Mouse (Mus musculus): Measurements from ENCODE around the gene Lmf1. TPM values are rescaled to one million over a fixed set of nuclear protein-coding genes. Genes with fewer than 3 reads are reported as not detected.

The Lmf1 gene
- polyA plus RNA-seq, 1 experiment: 14.0 TPM

DNA sequence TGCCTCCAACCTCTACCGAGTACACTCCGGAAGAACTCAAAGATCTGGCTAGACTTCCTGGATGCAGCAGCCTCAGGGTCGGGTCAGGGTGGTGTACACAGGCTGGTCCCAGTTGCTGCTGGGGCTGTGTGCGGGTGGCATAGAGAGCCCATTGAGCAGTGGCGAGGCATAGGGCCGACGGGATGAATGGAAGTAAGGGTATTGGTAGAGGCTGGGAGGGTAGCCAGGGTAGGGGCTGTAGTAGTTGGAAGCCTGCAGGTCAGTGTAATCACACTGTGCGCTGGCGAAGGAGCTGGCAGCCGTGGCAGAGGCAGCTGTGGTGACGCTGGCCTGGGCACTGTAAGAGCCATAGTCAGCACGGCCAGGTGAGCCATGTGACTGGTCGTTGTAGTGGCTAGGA is 11.6 kb upstream of the Lmf1 start:
- 82% methylated on average over 13 of the region's 13 CpGs for WGBS
- DNase-seq (ENCODE audit: low read depth, low spot score): no peak

DNA sequence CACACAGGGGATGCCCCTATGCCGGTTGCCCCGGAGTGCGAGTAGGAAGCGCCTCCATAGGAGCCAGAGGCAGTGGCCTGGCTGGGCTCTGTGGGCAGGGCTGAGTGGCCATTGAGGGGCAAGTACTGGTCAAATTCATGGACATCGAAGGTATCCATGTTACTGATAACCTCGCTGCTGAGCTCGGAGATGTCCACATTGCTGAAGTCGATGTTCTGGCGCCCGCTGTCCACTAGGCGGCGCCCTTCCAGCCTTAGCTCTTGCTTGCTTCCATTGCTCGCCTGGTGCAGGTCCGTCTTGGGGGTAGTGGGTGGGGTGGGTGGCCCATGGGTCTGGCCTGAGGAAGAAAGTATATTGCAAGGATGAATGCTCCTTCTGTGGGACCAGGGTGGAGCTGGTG is 11.1 kb upstream of the Lmf1 start:
- peak; percentile 16 for DNase-seq (ENCODE audit: low read depth, low spot score)
- 23% methylated on average over 14 of the region's 14 CpGs for WGBS

DNA sequence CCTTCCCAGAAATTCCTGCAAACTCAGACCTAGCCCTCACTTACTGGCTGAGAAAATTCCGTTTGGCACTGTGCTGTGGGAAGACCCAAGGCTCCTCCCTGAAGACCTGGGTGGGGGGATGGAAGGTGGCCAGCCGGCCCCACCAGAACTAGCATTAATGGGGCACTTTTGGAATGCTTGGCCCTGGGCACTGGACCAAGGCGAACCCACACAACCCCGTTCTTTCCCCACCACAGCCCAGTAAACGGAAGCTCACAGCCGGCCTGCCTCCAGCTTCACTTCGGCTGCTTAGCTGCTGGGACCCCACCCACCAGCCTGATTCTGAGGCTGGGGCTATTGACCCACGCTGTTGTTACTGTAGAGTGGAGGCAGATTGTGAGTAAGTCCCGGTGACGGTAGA is 10.7 kb upstream of the Lmf1 start:
- DNase-seq (ENCODE audit: low read depth, low spot score): no peak
- WGBS: 34% methylated on average over 10 of the region's 10 CpGs

DNA sequence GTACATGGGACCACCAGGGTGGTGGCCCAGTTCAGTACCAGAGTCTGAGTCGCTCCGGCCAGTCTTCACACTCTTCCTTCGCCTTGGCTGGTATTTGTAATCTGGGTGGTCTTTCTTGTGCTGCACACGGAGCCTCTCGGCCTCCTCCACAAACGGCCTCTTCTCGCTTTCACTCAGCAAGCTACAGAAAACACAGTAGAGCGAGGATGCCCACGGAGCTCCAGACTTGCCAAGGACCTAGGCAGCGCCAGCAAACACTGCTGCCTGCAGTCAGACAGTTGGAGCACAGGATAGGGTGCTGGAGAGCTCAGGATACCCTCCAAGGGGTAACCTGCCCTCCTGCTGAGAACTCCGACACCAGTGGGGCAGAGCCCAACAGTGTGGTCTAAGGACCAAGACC is 10.0 kb upstream of the Lmf1 start:
- no peak for DNase-seq (ENCODE audit: low read depth, low spot score)
- 87% methylated on average over 11 of the region's 11 CpGs for WGBS

DNA sequence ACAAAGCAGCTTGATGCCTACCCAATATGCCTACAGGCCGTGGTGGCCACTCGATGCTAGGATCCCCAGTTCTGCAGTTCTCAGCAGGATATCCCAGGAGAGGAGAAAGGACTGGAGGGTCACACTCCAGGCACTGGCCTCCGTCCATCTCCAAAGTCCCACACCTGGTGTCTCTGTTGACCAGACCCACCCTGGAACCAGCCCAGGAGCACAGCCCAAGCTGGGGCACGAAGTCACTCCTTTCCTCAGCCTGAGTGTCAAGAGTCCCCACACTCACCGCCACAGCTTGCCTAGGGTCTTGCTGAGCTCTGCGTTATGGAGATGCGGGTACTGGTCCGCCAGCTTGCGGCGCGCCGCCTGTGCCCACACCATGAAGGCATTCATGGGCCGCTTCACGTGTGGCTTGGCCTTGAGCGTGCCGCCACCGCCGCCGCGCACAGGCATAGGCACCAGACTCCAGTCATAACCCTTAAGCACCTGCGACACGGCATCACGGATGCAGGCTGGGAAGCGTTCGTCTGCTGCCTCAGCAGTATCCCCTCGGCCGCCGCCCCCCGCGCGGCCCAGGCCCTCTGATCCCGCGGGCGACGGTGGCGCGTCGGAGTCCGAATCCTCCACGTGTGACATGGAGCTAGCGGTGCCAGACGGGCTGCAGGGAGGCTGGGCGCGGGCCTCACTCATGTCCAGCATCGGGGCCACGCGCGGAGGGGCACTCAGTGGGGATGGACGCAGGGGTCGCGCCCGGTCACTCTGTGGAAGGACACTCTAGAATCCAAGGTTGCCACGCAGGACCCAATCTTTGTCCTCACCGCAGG is 8.8 kb upstream of the Lmf1 start:
- no peak for DNase-seq (ENCODE audit: low read depth, low spot score)
- WGBS: 6% methylated on average over 54 of the region's 54 CpGs

DNA sequence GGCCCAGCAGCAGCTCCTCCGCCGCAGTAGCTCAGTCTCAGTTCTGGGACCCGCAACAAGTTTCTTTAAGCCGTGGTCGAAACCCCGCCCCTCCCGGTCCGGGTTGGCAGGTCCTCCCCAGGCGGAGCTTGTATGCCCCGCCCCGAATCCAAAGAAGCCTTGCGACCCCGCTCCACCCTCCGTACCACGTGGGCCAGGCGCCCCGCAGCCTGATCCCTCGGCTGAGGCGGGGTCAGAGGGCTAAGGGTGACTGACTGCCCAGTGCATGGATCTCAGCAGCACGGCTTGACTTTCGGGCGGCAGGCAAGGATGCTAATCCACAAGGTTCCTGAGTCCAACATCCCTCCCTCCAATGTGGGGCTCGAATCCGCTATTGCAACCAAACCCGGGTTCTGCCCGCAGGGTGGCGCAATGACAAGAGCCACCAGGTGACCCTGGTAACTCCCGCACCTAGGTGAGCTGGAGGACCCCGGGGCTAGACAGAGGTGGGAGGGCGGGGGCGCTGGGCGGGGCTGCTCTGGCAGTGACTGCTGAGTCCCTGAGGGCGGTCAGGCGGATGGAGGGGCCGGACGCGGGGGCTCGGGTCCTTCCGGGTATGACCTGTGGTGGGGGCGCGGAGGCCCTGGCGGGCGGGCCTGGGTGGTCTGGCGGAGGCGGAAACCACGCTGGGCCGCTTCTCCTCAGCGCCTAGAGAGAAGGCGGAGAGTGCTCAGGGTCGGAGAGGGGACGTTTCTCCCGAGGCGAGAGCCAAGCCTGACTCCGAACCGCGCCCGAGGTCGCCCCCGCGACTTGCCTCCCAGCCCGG is 8.0 kb upstream of the Lmf1 start, which contains the start of gene Sox8:
TSS of gene Sox8 (minus strand) at position 39 of the 805 bp plus-strand sequence.
- no peak for DNase-seq (ENCODE audit: low read depth, low spot score)
- 2% methylated on average over 61 of the region's 61 CpGs for WGBS

DNA sequence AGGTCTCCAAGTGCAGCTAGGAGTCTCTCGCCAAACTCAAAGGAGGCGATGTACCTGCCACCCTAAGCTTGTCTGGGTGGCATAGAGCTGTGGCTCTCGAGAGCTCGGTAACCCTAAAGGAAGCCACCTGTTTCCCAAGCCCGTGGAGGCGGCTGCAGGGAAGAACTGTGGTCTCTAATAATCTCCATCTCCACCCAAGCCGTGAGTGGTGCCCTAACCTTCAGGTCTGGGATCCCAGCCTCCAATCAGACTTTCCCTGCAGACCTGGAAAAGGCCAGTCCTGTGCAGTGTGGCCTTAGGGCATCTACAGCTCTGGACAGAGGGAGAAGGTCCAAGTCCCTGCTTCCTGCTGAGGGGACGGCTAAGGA is 7.4 kb upstream of the Lmf1 start:
- no peak for DNase-seq (ENCODE audit: low read depth, low spot score)
- WGBS: 14% methylated on average over 8 of the region's 8 CpGs

DNA sequence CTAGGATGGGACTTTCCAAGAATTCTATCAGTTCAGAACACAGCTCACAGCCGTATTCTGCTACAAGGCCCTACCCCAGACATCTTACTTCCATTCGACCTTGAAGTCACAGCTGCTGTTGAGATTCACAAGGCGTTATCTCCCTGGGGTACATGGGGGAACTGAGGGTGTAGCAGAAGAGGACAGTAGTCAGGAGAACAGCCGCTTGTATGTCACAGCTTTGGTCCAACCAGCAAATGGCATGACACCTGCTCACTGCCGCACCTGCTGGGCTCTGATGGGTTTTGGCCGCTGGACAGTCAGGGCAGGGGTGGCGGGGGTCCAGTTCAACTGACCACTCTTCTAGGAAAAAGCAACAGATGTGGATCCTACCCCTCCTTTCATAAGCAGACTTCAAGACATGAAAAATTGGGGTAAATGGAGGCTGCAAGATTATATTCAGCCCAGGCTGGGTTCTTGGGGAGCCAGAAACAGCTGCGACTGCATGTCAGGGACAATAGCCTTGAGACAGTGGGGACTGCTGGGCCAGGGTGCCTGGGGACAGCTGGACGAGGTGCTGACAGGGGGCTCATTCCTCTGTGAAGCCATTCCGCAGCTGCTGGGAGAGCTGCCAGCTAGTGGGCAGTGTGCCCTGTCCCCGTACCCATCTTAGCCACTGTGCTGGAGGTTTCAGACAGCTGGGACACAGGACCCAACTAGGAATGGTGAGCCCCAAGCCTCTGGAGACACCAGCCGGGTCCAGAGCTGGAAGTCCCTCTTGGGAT is 3.5 kb upstream of the Lmf1 start:
- 75% methylated on average over 12 of the region's 12 CpGs for WGBS
- no peak for DNase-seq (ENCODE audit: low read depth, low spot score)

DNA sequence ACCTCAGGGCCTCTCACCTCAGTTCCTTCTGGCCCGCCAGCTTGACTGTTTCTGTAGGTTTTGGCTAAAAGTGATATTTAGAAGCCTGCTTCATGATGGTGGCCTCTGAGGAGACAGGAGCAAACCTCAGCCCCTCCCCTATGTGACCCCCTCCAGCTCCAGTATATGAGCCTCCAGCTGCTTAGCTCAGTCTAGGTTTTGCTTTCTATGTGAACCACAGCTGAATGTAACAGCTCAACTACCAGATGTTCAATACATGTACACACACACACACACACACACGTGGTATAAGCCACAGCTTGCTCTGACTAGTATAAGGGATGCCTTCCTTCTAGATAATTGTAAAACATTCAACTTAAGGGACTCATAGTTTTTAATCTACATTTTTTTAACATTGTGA is 2.9 kb upstream of the Lmf1 start:
- 68% methylated on average over 2 of the region's 2 CpGs for WGBS
- no peak for DNase-seq (ENCODE audit: low read depth, low spot score)

DNA sequence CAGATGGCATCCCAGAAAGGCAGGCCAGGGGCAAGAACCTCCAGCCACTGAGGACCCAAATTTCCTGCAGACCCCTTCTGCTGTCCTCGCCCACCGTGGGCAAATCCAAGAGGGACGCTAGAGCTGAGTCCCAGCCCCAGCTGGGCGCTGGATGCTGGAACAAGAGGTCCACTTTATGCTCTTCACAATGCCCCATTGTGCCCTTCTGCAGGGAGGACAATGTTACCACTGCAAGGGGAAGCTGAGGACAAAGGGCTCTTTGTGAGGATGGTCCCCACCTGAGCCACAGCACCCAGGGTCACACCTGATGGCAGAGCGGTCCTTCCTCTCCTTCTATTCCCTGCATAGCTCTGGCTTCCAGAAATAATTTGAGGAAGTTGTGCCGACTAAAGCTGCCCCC is 1.6 kb upstream of the Lmf1 start:
- no peak for DNase-seq (ENCODE audit: low read depth, low spot score)
- WGBS: 47% methylated on average over 6 of the region's 6 CpGs

DNA sequence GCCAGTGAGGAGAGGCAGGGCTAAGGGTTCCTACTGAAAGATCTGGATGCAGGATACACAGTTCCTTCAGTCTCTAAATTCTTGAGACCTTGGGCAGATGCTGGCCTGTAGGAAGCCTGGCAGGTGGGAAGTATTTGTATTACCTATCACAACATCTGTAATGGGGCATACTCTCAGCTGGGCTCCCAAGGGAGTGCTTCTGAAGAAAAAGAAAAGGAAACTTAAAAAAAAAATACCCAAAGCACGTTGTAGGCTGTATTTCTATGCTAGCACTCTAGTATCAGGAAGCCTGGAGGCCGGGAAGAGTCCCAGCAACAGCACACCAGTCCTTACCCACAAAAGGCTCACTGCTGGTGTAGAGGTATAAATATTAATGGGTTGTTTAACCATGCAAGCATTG is 1.2 kb upstream of the Lmf1 start:
- no peak for DNase-seq (ENCODE audit: low read depth, low spot score)
- WGBS: 54% methylated on average over 2 of the region's 2 CpGs

DNA sequence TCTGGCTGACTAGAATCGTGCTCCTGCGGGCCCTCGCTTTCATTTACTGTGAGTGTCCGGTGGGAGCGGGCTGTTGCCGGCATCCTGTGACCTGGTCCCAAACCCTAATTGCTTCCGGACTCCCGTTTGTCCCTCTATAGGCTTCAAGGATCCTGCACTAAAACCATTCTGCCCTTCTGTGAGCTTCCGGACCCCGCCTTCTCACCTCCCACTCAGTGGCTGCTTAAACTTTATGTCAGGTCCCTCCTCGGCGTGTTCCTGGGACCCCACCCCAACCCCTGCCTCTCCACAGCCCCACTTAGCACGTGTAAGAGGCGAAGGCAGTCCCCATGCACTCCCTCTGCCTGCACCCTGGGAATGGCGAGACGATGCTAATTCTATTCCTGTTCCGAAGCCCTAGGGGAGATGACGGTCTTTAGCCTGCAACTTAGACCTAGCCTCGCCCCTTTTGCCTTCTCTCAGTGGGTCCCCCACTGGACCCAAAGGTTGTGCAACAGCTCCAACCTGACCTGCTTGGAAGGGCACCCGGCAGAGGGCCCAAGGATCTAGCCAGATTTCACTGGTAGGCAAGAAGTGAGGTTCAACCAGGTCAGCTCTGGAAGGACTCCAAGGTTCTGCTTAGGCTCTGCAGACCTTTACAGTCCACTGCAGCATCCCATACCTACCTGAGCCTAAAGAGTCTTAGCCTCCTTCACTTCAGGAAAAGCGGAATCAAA is 605 bp downstream of the Lmf1 start:
- WGBS: 5% methylated on average over 21 of the region's 21 CpGs

DNA sequence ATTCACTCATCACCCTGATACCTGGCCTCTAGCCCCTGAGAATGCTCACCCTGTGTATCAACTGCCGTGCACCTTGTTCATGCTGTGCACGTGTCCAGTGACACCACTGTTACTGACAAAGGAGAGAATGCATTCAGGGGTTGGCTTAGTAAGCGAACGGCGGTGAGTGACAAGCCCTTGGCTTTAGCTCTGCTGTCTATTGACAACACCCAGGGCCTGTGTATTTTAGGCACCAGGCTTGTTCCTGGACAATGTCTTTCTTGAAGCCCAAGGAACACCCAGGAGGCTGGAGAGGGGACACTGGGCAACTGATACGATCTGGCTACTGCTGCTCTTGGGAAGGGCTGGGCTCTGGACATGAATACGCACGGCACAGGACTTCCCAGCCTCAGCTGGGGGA is 3.2 kb downstream of the Lmf1 start:
- WGBS: 87% methylated on average over 8 of the region's 8 CpGs
- no peak for DNase-seq (ENCODE audit: low read depth, low spot score)

More for the DNA sequence above, 605 bp downstream of the Lmf1 start:
- DNase-seq (ENCODE audit: low read depth, low spot score): no peak

DNA sequence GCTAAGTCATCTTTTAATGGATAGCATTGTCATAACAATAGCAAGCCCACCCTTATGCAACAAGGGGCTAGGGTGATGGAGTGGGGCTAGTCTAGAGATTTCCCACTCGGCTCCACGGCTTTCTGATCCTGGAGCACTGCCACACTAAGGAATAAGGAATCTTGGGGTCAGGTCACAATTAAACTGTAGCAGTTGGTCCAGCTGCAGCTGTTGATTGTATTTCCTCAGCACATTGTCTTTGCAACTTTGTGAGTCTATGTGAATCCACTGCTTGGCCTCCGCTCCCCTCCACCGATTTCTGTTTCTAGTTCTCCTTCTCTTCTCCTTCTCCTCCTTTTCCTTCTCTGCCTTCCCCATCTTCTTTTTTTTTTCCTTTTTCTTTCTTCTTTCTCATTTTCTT is 4.2 kb downstream of the Lmf1 start:
- WGBS: 80% methylated on average over 4 of the region's 4 CpGs
- no peak for DNase-seq (ENCODE audit: low read depth, low spot score)

DNA sequence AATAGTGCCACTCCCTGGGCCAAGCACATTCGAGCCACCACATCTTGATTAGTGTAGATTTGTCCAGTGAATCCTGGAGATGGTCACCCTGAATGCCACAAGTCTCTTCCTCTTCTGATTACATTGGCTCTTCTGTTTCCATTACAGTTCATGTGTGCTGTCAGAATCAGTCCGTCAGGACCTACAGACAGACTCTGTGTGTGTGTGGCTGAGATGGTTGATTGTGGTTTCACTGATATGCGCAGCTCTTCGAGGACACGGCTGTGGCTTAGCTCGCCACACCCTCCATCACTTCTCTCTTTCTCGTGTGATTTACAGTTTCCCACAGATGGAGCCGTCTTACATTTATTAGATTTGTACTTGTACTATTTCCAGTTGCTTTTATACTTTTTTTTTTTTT is 5.0 kb downstream of the Lmf1 start:
- DNase-seq (ENCODE audit: low read depth, low spot score): no peak
- WGBS: 79% methylated on average over 8 of the region's 8 CpGs

DNA sequence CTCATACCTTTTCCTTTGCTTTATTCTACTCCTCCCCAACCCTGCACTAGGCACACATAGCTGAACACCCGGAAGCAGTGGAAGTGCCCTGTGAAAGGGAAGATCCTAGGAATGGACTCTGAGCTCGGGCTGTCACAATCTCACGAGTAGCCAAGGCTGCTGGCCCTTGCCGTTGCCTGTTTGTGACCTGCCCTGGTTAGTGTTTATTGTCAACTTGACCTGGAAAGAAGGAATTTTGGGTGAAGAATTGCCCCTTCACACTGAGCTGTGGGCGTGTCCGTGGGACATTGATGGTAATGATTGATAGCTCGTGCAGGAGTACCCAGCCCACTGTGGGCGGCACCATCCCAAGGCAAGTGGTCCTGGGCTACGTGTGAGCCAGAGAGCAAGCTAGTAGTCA is 5.8 kb downstream of the Lmf1 start:
- 94% methylated on average over 9 of the region's 9 CpGs for WGBS
- DNase-seq (ENCODE audit: low read depth, low spot score): no peak

DNA sequence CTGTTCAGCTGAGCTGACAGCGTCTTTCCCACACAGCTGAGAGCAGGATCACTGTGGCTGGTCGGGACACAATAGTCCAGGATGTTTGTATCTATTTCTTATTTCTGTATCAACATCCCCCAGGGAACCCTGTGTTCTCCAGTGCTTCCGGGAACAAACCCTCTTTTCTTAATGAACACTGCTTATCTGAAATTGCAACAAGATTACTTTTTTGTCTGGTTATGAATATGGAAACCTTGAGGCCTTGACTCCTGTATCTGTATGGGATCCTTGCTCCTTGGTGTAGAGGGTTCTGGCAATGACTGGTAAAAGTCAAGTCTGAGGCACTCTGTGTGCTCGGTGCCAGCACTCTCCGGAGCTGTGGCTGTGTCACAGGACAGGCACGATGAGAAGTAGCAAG is 11.2 kb downstream of the Lmf1 start:
- no peak for DNase-seq (ENCODE audit: low read depth, low spot score)
- WGBS: 92% methylated on average over 6 of the region's 6 CpGs

DNA sequence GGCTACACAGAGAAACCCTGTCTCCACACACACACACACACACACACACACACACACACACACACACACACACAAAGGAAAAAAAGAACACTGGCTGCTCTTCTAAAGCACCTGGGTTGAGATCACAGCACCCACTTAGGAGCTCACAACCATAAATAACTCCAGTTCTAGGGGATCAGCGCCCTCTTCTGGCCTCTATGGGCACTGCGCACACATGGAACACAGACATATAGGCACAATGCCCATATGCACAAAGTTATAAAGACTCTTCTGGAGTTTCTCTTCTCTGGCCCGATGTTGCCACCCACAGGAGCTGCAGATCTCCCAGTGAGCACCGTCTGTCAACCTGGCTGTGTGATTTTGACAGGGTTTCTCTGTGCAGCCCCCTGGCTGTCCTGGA is 12.1 kb downstream of the Lmf1 start:
- no peak for DNase-seq (ENCODE audit: low read depth, low spot score)
- WGBS: 88% methylated on average over 4 of the region's 4 CpGs

DNA sequence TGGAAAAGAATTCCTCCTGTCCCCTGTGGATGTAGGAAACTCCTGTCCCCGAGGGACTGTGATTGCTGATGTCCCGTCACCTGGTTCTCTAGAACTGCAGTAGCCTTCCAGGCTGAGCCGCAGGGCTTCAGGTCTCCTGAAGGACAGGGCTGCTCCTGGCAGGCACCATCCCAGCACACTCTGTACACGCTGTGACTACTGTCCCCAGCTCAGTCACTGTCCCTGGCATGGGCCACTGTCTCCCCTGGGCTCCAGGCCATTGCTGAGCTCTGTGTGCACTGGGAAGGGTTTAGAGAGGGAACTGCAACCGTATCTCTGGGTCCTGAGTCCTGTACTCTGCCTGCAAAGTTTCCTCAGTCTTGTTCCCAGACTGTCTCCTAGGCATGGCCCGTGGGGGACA is 13.5 kb downstream of the Lmf1 start:
- no peak for DNase-seq (ENCODE audit: low read depth, low spot score)
- WGBS: 89% methylated on average over 6 of the region's 6 CpGs
